Mouse (Mus musculus): ENCODE measurements around the gene Eps8l1. TPM values are rescaled to one million over a fixed set of nuclear protein-coding genes. Genes with fewer than 3 reads are reported as not detected.
"Not testable (repeated sequence)": the region's sequence is repeated elsewhere in the genome, so short reads cannot be mapped to it uniquely, and the experiment has no call there.

Gene Eps8l1
- polyA plus RNA-seq, 1 experiment from 2014 or later: 3.0 TPM

- ATAC-seq (replicated peaks; ENCODE audit: insufficient number of reproducible peaks, low FRiP score, low TSS enrichment, low read depth): peak; percentile 41; the same call in 1 of the 2 replicates
- Histone ChIP-seq H3K9me3 (replicated peaks; ENCODE audit: control insufficient read depth, low read length) (no peaks in the 10 kb centered on the region), H3K9ac (replicated peaks; ENCODE audit: low read length) (peak overlapping the region; percentile 1; the same call in 1 of the 2 replicates), H3K4me2 (ENCODE audit: low read depth, low read length) (no peak overlapping the region), H3K4me1 (ENCODE audit: control insufficient read depth, insufficient read depth, low read length) (no peaks in the 10 kb centered on the region), H3K4me3 (ENCODE audit: low read depth, low read length) (no peak overlapping the region), H3K36me3 (replicated peaks; ENCODE audit: control insufficient read depth, insufficient read depth, low read depth, low read length) (no peaks in the 10 kb centered on the region), H3K27ac (replicated peaks; ENCODE audit: low read depth, low read length) (no peak overlapping the region), H3K27me3 (ENCODE audit: control insufficient read depth, insufficient read depth, low read length) (no peaks in the 10 kb centered on the region)
- WGBS: 55% methylated on average over 6 of the region's 6 CpGs
- no peak for DNase-seq (ENCODE audit: low spot score)
Measured at GRCm38 (mm10) chr7:4515853-4516252, 55.4 kb downstream of the Eps8l1 start.

GRCm38 (mm10) chr7:4516332-4517050, 56.0 kb downstream of the Eps8l1 start, which contains the start of gene Tnnt1:
TSS of gene Tnnt1 (minus strand) at chr7:4516382.
- 17% methylated on average over 3 of the region's 4 CpGs for WGBS
- H3K4me1 ChIP-seq (ENCODE audit: control insufficient read depth, insufficient read depth, low read length): no peaks in the 10 kb centered on the region
- no peak within 1 kb of the TSS for H3K27ac ChIP-seq (replicated peaks; ENCODE audit: low read depth, low read length)
- no peak within 1 kb of the TSS for H3K4me3 ChIP-seq (ENCODE audit: low read depth, low read length)
- H3K9me3 ChIP-seq (replicated peaks; ENCODE audit: control insufficient read depth, low read length): no peaks in the 10 kb centered on the region
- ATAC-seq (replicated peaks; ENCODE audit: insufficient number of reproducible peaks, low FRiP score, low TSS enrichment, low read depth) (peak; percentile 36; the same call in 1 of the 2 replicates), DNase-seq (ENCODE audit: low spot score) (peak; percentile 51)
- peak within 1 kb of the TSS; percentile 1; the same call in 1 of the 2 replicates for H3K9ac ChIP-seq (replicated peaks; ENCODE audit: low read length)
- H3K36me3 ChIP-seq (replicated peaks; ENCODE audit: control insufficient read depth, insufficient read depth, low read depth, low read length): no peaks in the 10 kb centered on the region
- H3K4me2 ChIP-seq (ENCODE audit: low read depth, low read length): no peak within 1 kb of the TSS
- 0 out of 2 replicates have a peak, but pooled peaks cover under 1% of the 10 kb centered on the region for H3K27me3 ChIP-seq (ENCODE audit: control insufficient read depth, insufficient read depth, low read length)

- Histone ChIP-seq H3K27ac (replicated peaks; ENCODE audit: low read depth, low read length) (no peak overlapping the region), H3K36me3 (replicated peaks; ENCODE audit: control insufficient read depth, insufficient read depth, low read depth, low read length) (no peaks in the 10 kb centered on the region), H3K9me3 (replicated peaks; ENCODE audit: control insufficient read depth, low read length) (no peaks in the 10 kb centered on the region), H3K4me2 (ENCODE audit: low read depth, low read length) (no peak overlapping the region), H3K27me3 (ENCODE audit: control insufficient read depth, insufficient read depth, low read length) (0 out of 2 replicates have a peak, but pooled peaks cover 4% of the 10 kb centered on the region), H3K9ac (replicated peaks; ENCODE audit: low read length) (no peak overlapping the region), H3K4me3 (ENCODE audit: low read depth, low read length) (no peak overlapping the region), H3K4me1 (ENCODE audit: control insufficient read depth, insufficient read depth, low read length) (no peaks in the 10 kb centered on the region)
- DNase-seq (ENCODE audit: low spot score) (no peak), ATAC-seq (replicated peaks; ENCODE audit: insufficient number of reproducible peaks, low FRiP score, low TSS enrichment, low read depth) (no peak)
- 79% methylated on average over 1 of the region's 1 CpGs for WGBS
Measured at GRCm38 (mm10) chr7:4518487-4518886, 58.0 kb downstream of the Eps8l1 start.

- Histone ChIP-seq H3K9ac (replicated peaks; ENCODE audit: low read length) (no peak overlapping the region), H3K27me3 (ENCODE audit: control insufficient read depth, insufficient read depth, low read length) (0 out of 2 replicates have a peak, but pooled peaks cover 4% of the 10 kb centered on the region), H3K4me3 (ENCODE audit: low read depth, low read length) (peak overlapping the region; percentile 3; the same call in 1 of the 2 replicates), H3K4me2 (ENCODE audit: low read depth, low read length) (peak overlapping the region; percentile 31), H3K4me1 (ENCODE audit: control insufficient read depth, insufficient read depth, low read length) (no peaks in the 10 kb centered on the region), H3K36me3 (replicated peaks; ENCODE audit: control insufficient read depth, insufficient read depth, low read depth, low read length) (no peaks in the 10 kb centered on the region), H3K27ac (replicated peaks; ENCODE audit: low read depth, low read length) (no peak overlapping the region), H3K9me3 (replicated peaks; ENCODE audit: control insufficient read depth, low read length) (no peaks in the 10 kb centered on the region)
- 32% methylated on average over 32 of the region's 32 CpGs for WGBS
- ATAC-seq (replicated peaks; ENCODE audit: insufficient number of reproducible peaks, low FRiP score, low TSS enrichment, low read depth) (no peak), DNase-seq (ENCODE audit: low spot score) (peak; percentile 40)
Measured at GRCm38 (mm10) chr7:4521231-4522003, 60.9 kb downstream of the Eps8l1 start.

GRCm38 (mm10) chr7:4522292-4522691, 61.8 kb downstream of the Eps8l1 start:
- 82% methylated on average over 6 of the region's 6 CpGs for WGBS

GRCm38 (mm10) chr7:4523205-4524130, 63.0 kb downstream of the Eps8l1 start:
- Histone ChIP-seq H3K9me3 (replicated peaks; ENCODE audit: control insufficient read depth, low read length) (no peaks in the 10 kb centered on the region), H3K4me2 (ENCODE audit: low read depth, low read length) (no peak overlapping the region), H3K27ac (replicated peaks; ENCODE audit: low read depth, low read length) (no peak overlapping the region), H3K9ac (replicated peaks; ENCODE audit: low read length) (no peak overlapping the region), H3K27me3 (ENCODE audit: control insufficient read depth, insufficient read depth, low read length) (0 out of 2 replicates have a peak, but pooled peaks cover 4% of the 10 kb centered on the region), H3K4me3 (ENCODE audit: low read depth, low read length) (no peak overlapping the region), H3K36me3 (replicated peaks; ENCODE audit: control insufficient read depth, insufficient read depth, low read depth, low read length) (no peaks in the 10 kb centered on the region), H3K4me1 (ENCODE audit: control insufficient read depth, insufficient read depth, low read length) (no peaks in the 10 kb centered on the region)
- ATAC-seq (replicated peaks; ENCODE audit: insufficient number of reproducible peaks, low FRiP score, low TSS enrichment, low read depth): no peak
- DNase-seq (ENCODE audit: low spot score): no peak
- 89% methylated on average over 33 of the region's 33 CpGs for WGBS

More at GRCm38 (mm10) chr7:4522292-4522691, 61.8 kb downstream of the Eps8l1 start:
- no peaks in the 10 kb centered on the region for H3K9me3 ChIP-seq (replicated peaks; ENCODE audit: control insufficient read depth, low read length)
- H3K4me1 ChIP-seq (ENCODE audit: control insufficient read depth, insufficient read depth, low read length): no peaks in the 10 kb centered on the region
- H3K27ac ChIP-seq (replicated peaks; ENCODE audit: low read depth, low read length): no peak overlapping the region
- H3K27me3 ChIP-seq (ENCODE audit: control insufficient read depth, insufficient read depth, low read length): 0 out of 2 replicates have a peak, but pooled peaks cover 4% of the 10 kb centered on the region
- H3K9ac ChIP-seq (replicated peaks; ENCODE audit: low read length): no peak overlapping the region
- DNase-seq (ENCODE audit: low spot score) (no peak), ATAC-seq (replicated peaks; ENCODE audit: insufficient number of reproducible peaks, low FRiP score, low TSS enrichment, low read depth) (no peak)
- H3K36me3 ChIP-seq (replicated peaks; ENCODE audit: control insufficient read depth, insufficient read depth, low read depth, low read length): no peaks in the 10 kb centered on the region
- H3K4me3 ChIP-seq (ENCODE audit: low read depth, low read length): no peak overlapping the region
- H3K4me2 ChIP-seq (ENCODE audit: low read depth, low read length): no peak overlapping the region

GRCm38 (mm10) chr7:4524212-4524922, 63.9 kb downstream of the Eps8l1 start, which contains the start of gene Tnni3:
TSS of gene Tnni3 (minus strand) at chr7:4524229.
- H3K27me3 ChIP-seq (ENCODE audit: control insufficient read depth, insufficient read depth, low read length): not testable (repeated sequence)

More at GRCm38 (mm10) chr7:4524212-4524922, 63.9 kb downstream of the Eps8l1 start, which contains the start of gene Tnni3:
- not testable (repeated sequence) for H3K4me2 ChIP-seq (ENCODE audit: low read depth, low read length); H3K9ac ChIP-seq (replicated peaks; ENCODE audit: low read length); ATAC-seq (replicated peaks; ENCODE audit: insufficient number of reproducible peaks, low FRiP score, low TSS enrichment, low read depth); H3K4me3 ChIP-seq (ENCODE audit: low read depth, low read length); H3K36me3 ChIP-seq (replicated peaks; ENCODE audit: control insufficient read depth, insufficient read depth, low read depth, low read length); H3K9me3 ChIP-seq (replicated peaks; ENCODE audit: control insufficient read depth, low read length); H3K27ac ChIP-seq (replicated peaks; ENCODE audit: low read depth, low read length); H3K4me1 ChIP-seq (ENCODE audit: control insufficient read depth, insufficient read depth, low read length)
- DNase-seq (ENCODE audit: low spot score): peak; percentile 77
- WGBS: 73% methylated on average over 15 of the region's 15 CpGs

Measured in embryonic facial prominence, embryonic 11.5 days (tissue).